Mouse (Mus musculus) stomach, postnatal 0 days (tissue): ENCODE measurements around the gene Rab21.

Experiments used
- CTCF ChIP-seq: IDR thresholded peaks from 2 replicates; pipeline ENCODE4 v1.5.1; 2016; ENCODE audit warnings: antibody characterized with exemption, low read depth, mild to moderate bottlenecking, moderate library complexity
- EP300 ChIP-seq: optimal IDR thresholded peaks from 2 replicates; pipeline ENCODE3; 2016; ENCODE audit warnings: antibody characterized with exemption

GRCm38 (mm10) chr10:115321317-115322035, 6.1 kb upstream of the Rab21 start:
- TF ChIP-seq EP300 (no peak), CTCF (no peak)
